Comparison of ENCODE assay signal across 13 mouse cellular contexts in the genomic region with DNA sequence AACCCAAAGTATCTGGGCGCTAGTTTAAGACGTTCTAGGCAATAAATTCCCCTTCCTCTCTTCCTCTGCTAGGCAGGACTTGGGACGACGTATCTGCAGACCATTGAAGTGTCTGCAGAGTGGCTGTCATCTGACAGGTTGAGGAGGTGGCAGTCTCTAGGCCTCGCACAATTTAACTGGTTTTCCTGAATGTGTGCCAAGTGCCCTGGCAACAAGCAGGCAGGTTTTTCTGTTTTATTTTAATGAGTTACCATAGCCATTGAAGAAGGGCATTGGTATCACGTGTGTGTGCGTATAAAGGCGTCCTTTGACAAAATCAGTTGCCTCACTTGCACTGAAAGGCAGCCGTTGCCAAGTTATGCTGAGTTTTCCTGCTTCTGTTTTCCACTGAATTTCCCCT.
A peak's percentile ranks its signal among the peaks of the same experiment; 100 is the strongest.
DNase-seq lines count a peak whose midpoint lies in the region; ATAC-seq and TF ChIP-seq lines count a peak whose summit lies in the region.
"Had no signal": no experiment of that assay in that cellular context is flagged by ENCODE, and none has a peak within 500 bp of the region (broad histone marks: within the 10 kb centered on the region; RNA-seq: fewer than 3 reads in every experiment).

No protein-coding gene starts in this region.

- no peaks in the 10 kb centered on the region for H3K27me3 ChIP-seq in heart, embryonic 13.5 days (replicated peaks)
- H3K27me3 ChIP-seq in heart, embryonic 12.5 days (replicated peaks): no peaks in the 10 kb centered on the region
- H3K27me3 ChIP-seq in forebrain, postnatal 0 days (ENCODE audit: insufficient read depth, low read length): 0 out of 2 replicates have a peak, but pooled peaks cover 5% of the 10 kb centered on the region
- H3K27me3 ChIP-seq: embryonic facial prominence, embryonic 12.5 days; hindbrain, embryonic 15.5 days; stomach, embryonic 15.5 days had no signal

- 31% methylated on average over 9 of the region's 9 CpGs for WGBS in heart, embryonic 13.5 days
- 41% methylated on average over 9 of the region's 9 CpGs for WGBS in heart, embryonic 12.5 days
- WGBS in forebrain, postnatal 0 days: 21% methylated on average over 9 of the region's 9 CpGs

- H3K36me3 ChIP-seq in heart, embryonic 13.5 days: no peaks in the 10 kb centered on the region
- H3K36me3 ChIP-seq in heart, embryonic 12.5 days: no peaks in the 10 kb centered on the region
- H3K36me3 ChIP-seq in forebrain, postnatal 0 days (ENCODE audit: insufficient read depth): no peaks in the 10 kb centered on the region
- H3K36me3 ChIP-seq: embryonic facial prominence, embryonic 12.5 days; hindbrain, embryonic 15.5 days; stomach, embryonic 15.5 days had no signal

- ATAC-seq in heart, embryonic 13.5 days (ENCODE audit: extremely low read depth, insufficient number of reproducible peaks, low FRiP score, low TSS enrichment): no peak
- no peak for ATAC-seq in heart, embryonic 12.5 days (ENCODE audit: insufficient number of reproducible peaks, low FRiP score)
- peak; percentile 50; the same call in 1 of the 2 replicates for ATAC-seq in forebrain, postnatal 0 days

- no peak overlapping the region for H3K9ac ChIP-seq in heart, embryonic 13.5 days
- no peak overlapping the region for H3K9ac ChIP-seq in heart, embryonic 12.5 days
- no peak overlapping the region for H3K9ac ChIP-seq in forebrain, postnatal 0 days
- H3K9ac ChIP-seq: embryonic facial prominence, embryonic 12.5 days; hindbrain, embryonic 15.5 days; stomach, embryonic 15.5 days had no signal

- H3K4me1 ChIP-seq in heart, embryonic 13.5 days: peaks cover 26% of the 10 kb centered on the region
- H3K4me1 ChIP-seq in heart, embryonic 12.5 days (replicated peaks): peaks cover 19% of the 10 kb centered on the region; the same call in 1 of the 2 replicates
- no peaks in the 10 kb centered on the region for H3K4me1 ChIP-seq in forebrain, postnatal 0 days (ENCODE audit: insufficient read depth)
- H3K4me1 ChIP-seq: embryonic facial prominence, embryonic 12.5 days; stomach, embryonic 15.5 days had no signal

- intact Hi-C loops in gastrocnemius, adult 2 months (cut with DNase I): no loop called here

- H3K9me3 ChIP-seq in heart, embryonic 13.5 days: no peaks in the 10 kb centered on the region
- no peaks in the 10 kb centered on the region for H3K9me3 ChIP-seq in heart, embryonic 12.5 days (replicated peaks)
- H3K9me3 ChIP-seq in forebrain, postnatal 0 days (ENCODE audit: low read length): no peaks in the 10 kb centered on the region
- H3K9me3 ChIP-seq: embryonic facial prominence, embryonic 12.5 days; hindbrain, embryonic 15.5 days; stomach, embryonic 15.5 days had no signal

- no peak overlapping the region for H3K4me3 ChIP-seq in heart, embryonic 13.5 days
- H3K4me3 ChIP-seq in heart, embryonic 12.5 days: no peak overlapping the region
- no peak overlapping the region for H3K4me3 ChIP-seq in layer of hippocampus, adult 2 months
- H3K4me3 ChIP-seq in forebrain, postnatal 0 days (ENCODE audit: low read depth, low read length): no peak overlapping the region
- no peak overlapping the region for H3K4me3 ChIP-seq in gastrocnemius, adult 2 months
- H3K4me3 ChIP-seq: embryonic facial prominence, embryonic 12.5 days; hindbrain, embryonic 15.5 days; stomach, embryonic 15.5 days had no signal

- peak overlapping the region; percentile 18 for H3K4me2 ChIP-seq in heart, embryonic 13.5 days
- no peak overlapping the region for H3K4me2 ChIP-seq in heart, embryonic 12.5 days
- H3K4me2 ChIP-seq in forebrain, postnatal 0 days (ENCODE audit: low read depth): no peak overlapping the region
- H3K4me2 ChIP-seq: embryonic facial prominence, embryonic 12.5 days; hindbrain, embryonic 15.5 days; stomach, embryonic 15.5 days had no signal

- no peak for TF ChIP-seq CTCF in layer of hippocampus, adult 2 months (conservative IDR thresholded peaks at IDR 0.05)
- no peak for TF ChIP-seq CTCF in forebrain, postnatal 0 days (IDR thresholded peaks at IDR 0.05; ENCODE audit: low read depth)
- TF ChIP-seq CTCF in gastrocnemius, adult 2 months (IDR thresholded peaks at IDR 0.05): no peak

- H3K27ac ChIP-seq in heart, embryonic 13.5 days (replicated peaks): peak overlapping the region; percentile 36; the same call in 1 of the 2 replicates
- H3K27ac ChIP-seq in heart, embryonic 12.5 days (ENCODE audit: poor library complexity, severe bottlenecking): no peak overlapping the region
- H3K27ac ChIP-seq in layer of hippocampus, adult 2 months: peak overlapping the region; percentile 23; the same call in 1 of the 2 replicates
- H3K27ac ChIP-seq in forebrain, postnatal 0 days (ENCODE audit: low read depth, low read length): no peak overlapping the region
- H3K27ac ChIP-seq in gastrocnemius, adult 2 months: no peak overlapping the region
- H3K27ac ChIP-seq: embryonic facial prominence, embryonic 12.5 days; hindbrain, embryonic 15.5 days; stomach, embryonic 15.5 days had no signal

- DNase-seq in layer of hippocampus, adult 2 months (ENCODE audit: low spot score in 2 of 2): no peak
- no peak for DNase-seq in layer of hippocampus, adult 9-11 months
- DNase-seq in brain, adult 2 months (ENCODE audit: low read depth, low spot score): peak; percentile 42
- DNase-seq in forebrain, postnatal 0 days: peak; percentile 35
- no peak for DNase-seq in adrenal gland, postnatal 10 days
- DNase-seq in gastrocnemius, adult 2 months: no peak
- DNase-seq: adrenal gland, adult 8-10 months; cerebellum, adult 11-12 months had no signal

Comparison
In these comparisons a context has a peak if more than half of its experiments do, and no peak if none do; other contexts are left out.
1. H3K27ac ChIP-seq: peak in heart, embryonic 13.5 days (single experiment) and layer of hippocampus, adult 2 months (single experiment); none in heart, embryonic 12.5 days (single experiment), forebrain, postnatal 0 days (single experiment) and gastrocnemius, adult 2 months (single experiment).
2. DNase-seq: peak in brain, adult 2 months (single experiment) and forebrain, postnatal 0 days (single experiment); none in layer of hippocampus, adult 2 months (0 of 2), layer of hippocampus, adult 9-11 months (single experiment), adrenal gland, postnatal 10 days (single experiment) and gastrocnemius, adult 2 months (single experiment).